Mouse (Mus musculus): ENCODE measurements around the gene Il18bp.
"Not testable (repeated sequence)": the region's sequence is repeated elsewhere in the genome, so short reads cannot be mapped to it uniquely, and the experiment has no call there.

Il18bp gene
- long read RNA-seq, experiment 1, partial matches to known transcripts = 28 of 34 reads
- long read RNA-seq, experiment 1, other reads (novel, unspliced or antisense) = 3 of 34 reads
- long read RNA-seq, experiment 2, partial matches to known transcripts = 12 of 17 reads
- long read RNA-seq, experiment 2, other reads (novel, unspliced or antisense) = 2 of 17 reads

- intact Hi-C loops (cut with DNase I) = no loop called here
These were observed at the start of gene Il18bp for GRCm38 (mm10) chr7:102018590-102018989. Gene Il18bp, minus strand, starts transcription at chr7:102018690.

- intact Hi-C loops (cut with DNase I) = no loop called here
These were observed 47.9 kb upstream of the Il18bp start for GRCm38 (mm10) chr7:102066363-102066762.

- intact Hi-C loops (cut with DNase I) = no loop called here
These were observed 46.8 kb upstream of the Il18bp start, which contains the start of the genes Rnf121, Xndc1 and Xntrpc for GRCm38 (mm10) chr7:102065046-102065891. Gene Rnf121, minus strand, starts transcription at chr7:102065469. Gene Xndc1, plus strand, starts transcription at chr7:102065511. Gene Xntrpc, plus strand, starts transcription at chr7:102065713.

- intact Hi-C loops (cut with DNase I) = no loop called here
These were observed 46.2 kb upstream of the Il18bp start for GRCm38 (mm10) chr7:102064655-102065045.

- intact Hi-C loops (cut with DNase I) = no loop called here
These were observed 45.4 kb upstream of the Il18bp start for GRCm38 (mm10) chr7:102063891-102064290.

GRCm38 (mm10) chr7:102062203-102062602 lies 43.7 kb upstream of the Il18bp start:
- intact Hi-C loops (cut with DNase I) = no loop called here

- intact Hi-C loops (cut with DNase I) = no loop called here
These were observed 42.9 kb upstream of the Il18bp start for GRCm38 (mm10) chr7:102061353-102061752.

GRCm38 (mm10) chr7:102048524-102048923 lies 30.0 kb upstream of the Il18bp start:
- intact Hi-C loops (cut with DNase I) = not testable (repeated sequence)

- intact Hi-C loops (cut with DNase I) = no loop called here
These were observed 23.8 kb upstream of the Il18bp start for GRCm38 (mm10) chr7:102042314-102042713.

- intact Hi-C loops (cut with DNase I) = loop anchor here (5.0 kb wide), 1 partner anchor 120 kb away; no protein-coding TSS in a partner anchor
These were observed 18.8 kb upstream of the Il18bp start for GRCm38 (mm10) chr7:102037318-102037717.

- intact Hi-C loops (cut with DNase I) = loop anchor here (2.0 to 5.0 kb wide), 2 partner anchors 37 to 118 kb away; no protein-coding TSS in a partner anchor
These were observed 17.0 kb upstream of the Il18bp start for GRCm38 (mm10) chr7:102035534-102035933.

GRCm38 (mm10) chr7:102034904-102035303 lies 16.4 kb upstream of the Il18bp start:
- intact Hi-C loops (cut with DNase I) = loop anchor here (2.0 to 5.0 kb wide), 2 partner anchors 36 to 118 kb away; no protein-coding TSS in a partner anchor

GRCm38 (mm10) chr7:102025187-102026119 lies 7.0 kb upstream of the Il18bp start:
- intact Hi-C loops (cut with DNase I) = no loop called here

- intact Hi-C loops (cut with DNase I) = no loop called here
These were observed 5.3 kb upstream of the Il18bp start for GRCm38 (mm10) chr7:102023821-102024220.

GRCm38 (mm10) chr7:102020934-102021333 lies 2.4 kb upstream of the Il18bp start:
- intact Hi-C loops (cut with DNase I) = not testable (repeated sequence)

GRCm38 (mm10) chr7:102019362-102019761 lies 872 bp upstream of the Il18bp start:
- intact Hi-C loops (cut with DNase I) = no loop called here

- intact Hi-C loops (cut with DNase I) = no loop called here
These were observed 456 bp downstream of the Il18bp start for GRCm38 (mm10) chr7:102018034-102018433.

GRCm38 (mm10) chr7:102017452-102017851 lies 1.0 kb downstream of the Il18bp start:
- intact Hi-C loops (cut with DNase I) = no loop called here

GRCm38 (mm10) chr7:102016936-102017335 lies 1.6 kb downstream of the Il18bp start:
- intact Hi-C loops (cut with DNase I) = no loop called here

- intact Hi-C loops (cut with DNase I) = no loop called here
These were observed 3.5 kb downstream of the Il18bp start for GRCm38 (mm10) chr7:102014995-102015394.

GRCm38 (mm10) chr7:102013416-102013815 lies 5.1 kb downstream of the Il18bp start:
- intact Hi-C loops (cut with DNase I) = no loop called here

Measured in adrenal gland (tissue).